Mouse (Mus musculus) megakaryocyte, embryonic 14.5 days (primary cell): ENCODE measurements at regions not wholly inside any gene's neighbourhood (a gene's known extent, or its start where the extent isn't known, plus 50 kb on each side); places are given as distances from the start of the nearest gene placed in this dataset.

Experiments used
- H3K27me3 ChIP-seq: replicated peaks from 2 replicates; pipeline ENCODE3; 2012; ENCODE audit warnings: inconsistent platforms
- H3K36me3 ChIP-seq: replicated peaks from 2 replicates; pipeline ENCODE3; 2012; ENCODE audit warnings: low read length, inconsistent platforms, mixed read lengths
- H3K4me1 ChIP-seq: 2 replicates; pipeline ENCODE4 v1.6.1; 2012; ENCODE audit warnings: inconsistent platforms
- H3K4me3 ChIP-seq: replicated peaks from 2 replicates; pipeline ENCODE3; 2012; ENCODE audit warnings: moderate library complexity, mild to moderate bottlenecking, inconsistent platforms
- H3K9me3 ChIP-seq: 2 replicates; pipeline ENCODE4 v1.6.1; 2012; ENCODE audit warnings: inconsistent platforms
- FLI1 ChIP-seq: IDR thresholded peaks from 2 replicates; pipeline ENCODE4 v1.6.1; 2012; ENCODE audit warnings: low read length, inconsistent platforms, mixed read lengths
- GATA1 ChIP-seq: IDR thresholded peaks from 3 replicates; pipeline ENCODE4 v1.6.1; 2012; ENCODE audit warnings: mixed read lengths, low read length, inconsistent platforms, borderline replicate concordance

GRCm38 (mm10) chr8:36358998-36359397, 593.4 kb downstream of the Gm19410 start:
- no peak overlapping the region for H3K4me3 ChIP-seq
- H3K9me3 ChIP-seq: no peaks in the 10 kb centered on the region
- H3K36me3 ChIP-seq: no peaks in the 10 kb centered on the region
- 0 out of 2 replicates have a peak, but pooled peaks cover 3% of the 10 kb centered on the region for H3K4me1 ChIP-seq
- no peaks in the 10 kb centered on the region for H3K27me3 ChIP-seq
- TF ChIP-seq GATA1 (no peak), FLI1 (no peak)

GRCm38 (mm10) chr8:36361255-36361654, 595.7 kb downstream of the Gm19410 start:
- H3K36me3 ChIP-seq: no peaks in the 10 kb centered on the region
- H3K9me3 ChIP-seq: no peaks in the 10 kb centered on the region
- no peak overlapping the region for H3K4me3 ChIP-seq
- no peaks in the 10 kb centered on the region for H3K4me1 ChIP-seq
- TF ChIP-seq GATA1 (no peak), FLI1 (no peak)
- peaks cover 2% of the 10 kb centered on the region for H3K27me3 ChIP-seq

- TF ChIP-seq FLI1 (no peak), GATA1 (no peak)
- Histone ChIP-seq H3K4me1 (no peaks in the 10 kb centered on the region), H3K27me3 (peaks cover 2% of the 10 kb centered on the region), H3K4me3 (no peak overlapping the region), H3K9me3 (no peaks in the 10 kb centered on the region), H3K36me3 (no peaks in the 10 kb centered on the region)
Observed at GRCm38 (mm10) chr8:36361818-36362217, 596.2 kb downstream of the Gm19410 start.

GRCm38 (mm10) chr8:36363291-36363690, 597.7 kb downstream of the Gm19410 start:
- no peaks in the 10 kb centered on the region for H3K4me1 ChIP-seq
- H3K27me3 ChIP-seq: peaks cover 2% of the 10 kb centered on the region
- H3K4me3 ChIP-seq: no peak overlapping the region
- no peak for TF ChIP-seq GATA1
- TF ChIP-seq FLI1: no peak
- no peaks in the 10 kb centered on the region for H3K9me3 ChIP-seq
- H3K36me3 ChIP-seq: no peaks in the 10 kb centered on the region

- Histone ChIP-seq H3K4me1 (no peaks in the 10 kb centered on the region), H3K4me3 (no peak overlapping the region), H3K9me3 (no peaks in the 10 kb centered on the region), H3K36me3 (no peaks in the 10 kb centered on the region), H3K27me3 (peaks cover 2% of the 10 kb centered on the region)
- no peak for TF ChIP-seq GATA1
- no peak for TF ChIP-seq FLI1
Observed at GRCm38 (mm10) chr8:36364567-36365231, 599.1 kb downstream of the Gm19410 start.

- H3K4me3 ChIP-seq: no peak overlapping the region
- peaks cover 2% of the 10 kb centered on the region for H3K27me3 ChIP-seq
- no peaks in the 10 kb centered on the region for H3K4me1 ChIP-seq
- H3K36me3 ChIP-seq: no peaks in the 10 kb centered on the region
- no peaks in the 10 kb centered on the region for H3K9me3 ChIP-seq
- TF ChIP-seq FLI1 (no peak), GATA1 (no peak)
Observed at GRCm38 (mm10) chr8:36365945-36366344, 600.4 kb downstream of the Gm19410 start.

GRCm38 (mm10) chr8:36376579-36377350, 611.2 kb downstream of the Gm19410 start:
- 0 out of 2 replicates have a peak, but pooled peaks cover 3% of the 10 kb centered on the region for H3K9me3 ChIP-seq
- no peak for TF ChIP-seq FLI1
- TF ChIP-seq GATA1: no peak
- H3K27me3 ChIP-seq: no peaks in the 10 kb centered on the region
- no peaks in the 10 kb centered on the region for H3K36me3 ChIP-seq
- no peak overlapping the region for H3K4me3 ChIP-seq
- no peaks in the 10 kb centered on the region for H3K4me1 ChIP-seq

GRCm38 (mm10) chr8:36394487-36394886, 598.9 kb upstream of the AI429214 start:
- no peaks in the 10 kb centered on the region for H3K36me3 ChIP-seq
- peaks cover 2% of the 10 kb centered on the region for H3K27me3 ChIP-seq
- no peak for TF ChIP-seq FLI1
- no peak for TF ChIP-seq GATA1

GRCm38 (mm10) chr8:36396493-36396892, 596.9 kb upstream of the AI429214 start:
- no peaks in the 10 kb centered on the region for H3K36me3 ChIP-seq

More at GRCm38 (mm10) chr8:36394487-36394886, 598.9 kb upstream of the AI429214 start:
- peaks cover 3% of the 10 kb centered on the region for H3K4me1 ChIP-seq
- peak overlapping the region; percentile 18 for H3K4me3 ChIP-seq
- H3K9me3 ChIP-seq: no peaks in the 10 kb centered on the region

GRCm38 (mm10) chr8:36406706-36407105, 586.7 kb upstream of the AI429214 start:
- Histone ChIP-seq H3K9me3 (0 out of 2 replicates have a peak, but pooled peaks cover 7% of the 10 kb centered on the region), H3K4me1 (no peaks in the 10 kb centered on the region), H3K27me3 (no peaks in the 10 kb centered on the region), H3K4me3 (no peak overlapping the region), H3K36me3 (no peaks in the 10 kb centered on the region)
- TF ChIP-seq FLI1 (no peak), GATA1 (no peak)

More at GRCm38 (mm10) chr8:36396493-36396892, 596.9 kb upstream of the AI429214 start:
- Histone ChIP-seq H3K4me1 (peaks cover 3% of the 10 kb centered on the region), H3K27me3 (peaks cover 2% of the 10 kb centered on the region), H3K4me3 (no peak overlapping the region), H3K9me3 (no peaks in the 10 kb centered on the region)
- no peak for TF ChIP-seq GATA1
- no peak for TF ChIP-seq FLI1
